Mouse (Mus musculus) forebrain, embryonic 14.5 days (tissue): ENCODE data around the gene Tent5b. TPM values are rescaled to one million over a fixed set of nuclear protein-coding genes. Genes with fewer than 3 reads are reported as not detected.

Source experiments
- ATAC-seq: fragments of 200-750 bp; cut with Nextera tagmentation; 2 replicates; pipeline ENCODE4 v1.8.0; 2017; ENCODE audit warnings: mild to moderate bottlenecking, moderate library complexity
- DNase-seq: peaks from one replicate; pipeline ENCODE4 v3.0.0-alpha.2; 2015; ENCODE audit warnings: low spot score
- H3K27ac ChIP-seq: fragments of 300-500 bp; sonication (generic); 2 replicates; pipeline ENCODE4 v1.5.1; 2014; ENCODE audit warnings: low read depth, mild to moderate bottlenecking, control low read depth, low read length, moderate library complexity
- H3K27me3 ChIP-seq: fragments of 300-500 bp; sonication (generic); replicated peaks from 2 replicates; pipeline ENCODE4 v1.6.1; 2014; ENCODE audit warnings: low read length, control low read depth, mixed read lengths; ENCODE audit not compliant: control insufficient read depth, insufficient read depth
- H3K36me3 ChIP-seq: fragments of 300-500 bp; sonication (generic); 2 replicates; pipeline ENCODE4 v1.6.1; 2014; ENCODE audit warnings: low read length, control low read depth; ENCODE audit not compliant: control insufficient read depth, insufficient read depth
- H3K4me1 ChIP-seq: fragments of 300-500 bp; sonication (generic); 2 replicates; pipeline ENCODE4 v1.6.1; 2014; ENCODE audit warnings: antibody characterized with exemption, low read length, control low read depth; ENCODE audit not compliant: control insufficient read depth, insufficient read depth
- H3K4me2 ChIP-seq: fragments of 300-500 bp; sonication (generic); 2 replicates; pipeline ENCODE4 v1.6.1; 2014; ENCODE audit warnings: mild to moderate bottlenecking, control low read depth, low read length
- H3K4me3 ChIP-seq: fragments of 300-500 bp; sonication (generic); 2 replicates; pipeline ENCODE4 v1.5.1; 2014; ENCODE audit warnings: low read depth, low read length, control low read depth
- H3K9ac ChIP-seq: fragments of 300-500 bp; sonication (generic); 2 replicates; pipeline ENCODE4 v1.6.1; 2014; ENCODE audit warnings: mild to moderate bottlenecking, low read length, control low read depth, moderate library complexity
- H3K9me3 ChIP-seq: fragments of 300-500 bp; sonication (generic); replicated peaks from 2 replicates; pipeline ENCODE4 v1.6.1; 2016; ENCODE audit warnings: low read length, control low read depth, mixed read lengths; ENCODE audit not compliant: control insufficient read depth
- WGBS: fragments of 180-500 bp; shearing (Covaris S2); extraction: QIAGEN DNeasy Blood & Tissue Kit; methylation state at CpG from one replicate; pipeline ENCODE4 v1.1.7; 2014; 5-methylcytosine and 5-hydroxymethylcytosine counted together
- polyA plus RNA-seq: library from polyadenylated mRNA; unstranded; fragments of >200 nt; fragmentation: Nextera tagmentation; extraction: Ambion mirVana; gene quantifications from 2 replicates; pipeline ENCODE4 v1.2.1, GENCODE M21; 2014

The Tent5b gene
- polyA plus RNA-seq, 1 experiment from 2014 or later = 0.27 TPM

- WGBS = 35% methylated on average over 4 of the region's 4 CpGs
- H3K27me3 ChIP-seq = peaks cover 29% of the 10 kb centered on the region
- no peak for ATAC-seq
These were observed 1.6 kb downstream of the Tent5b start for GRCm38 (mm10) chr4:133481488-133481887.

DNA sequence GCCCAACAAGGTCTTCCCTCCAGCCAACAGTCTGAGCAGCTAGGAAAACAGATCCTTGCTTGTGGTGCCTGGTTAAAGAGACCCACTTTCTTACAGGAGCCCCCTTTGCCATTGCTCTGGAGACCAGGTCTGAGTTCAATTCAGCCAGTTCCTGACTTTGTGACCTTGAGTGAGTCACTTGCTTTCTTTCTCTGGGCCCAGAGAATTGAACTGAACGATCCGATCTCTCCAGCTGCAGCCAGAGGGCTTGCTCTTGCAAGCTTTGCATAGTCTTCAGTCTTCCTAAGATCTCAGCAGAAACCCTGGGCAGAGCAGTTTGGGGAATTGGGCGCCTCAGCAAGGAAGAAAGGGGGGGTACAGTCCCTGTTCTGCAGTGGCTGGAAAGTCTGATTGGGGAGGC is 2.5 kb downstream of the Tent5b start:
- ATAC-seq (no peak), DNase-seq (no peak)
- H3K4me1 ChIP-seq = peaks cover 6% of the 10 kb centered on the region
- WGBS = 74% methylated on average over 3 of the region's 3 CpGs
- H3K27me3 ChIP-seq = peaks cover 29% of the 10 kb centered on the region
- H3K9me3 ChIP-seq = no peaks in the 10 kb centered on the region
- no peak overlapping the region for H3K27ac ChIP-seq
- no peaks in the 10 kb centered on the region for H3K36me3 ChIP-seq
- no peak overlapping the region for H3K4me3 ChIP-seq
- H3K4me2 ChIP-seq = no peak overlapping the region
- no peak overlapping the region for H3K9ac ChIP-seq

More at GRCm38 (mm10) chr4:133481488-133481887, 1.6 kb downstream of the Tent5b start:
- no peaks in the 10 kb centered on the region for H3K36me3 ChIP-seq
- H3K4me1 ChIP-seq = peaks cover 6% of the 10 kb centered on the region
- DNase-seq = no peak
- no peak overlapping the region for H3K4me3 ChIP-seq
- no peaks in the 10 kb centered on the region for H3K9me3 ChIP-seq
- no peak overlapping the region for H3K4me2 ChIP-seq
- H3K27ac ChIP-seq = no peak overlapping the region
- H3K9ac ChIP-seq = no peak overlapping the region

DNA sequence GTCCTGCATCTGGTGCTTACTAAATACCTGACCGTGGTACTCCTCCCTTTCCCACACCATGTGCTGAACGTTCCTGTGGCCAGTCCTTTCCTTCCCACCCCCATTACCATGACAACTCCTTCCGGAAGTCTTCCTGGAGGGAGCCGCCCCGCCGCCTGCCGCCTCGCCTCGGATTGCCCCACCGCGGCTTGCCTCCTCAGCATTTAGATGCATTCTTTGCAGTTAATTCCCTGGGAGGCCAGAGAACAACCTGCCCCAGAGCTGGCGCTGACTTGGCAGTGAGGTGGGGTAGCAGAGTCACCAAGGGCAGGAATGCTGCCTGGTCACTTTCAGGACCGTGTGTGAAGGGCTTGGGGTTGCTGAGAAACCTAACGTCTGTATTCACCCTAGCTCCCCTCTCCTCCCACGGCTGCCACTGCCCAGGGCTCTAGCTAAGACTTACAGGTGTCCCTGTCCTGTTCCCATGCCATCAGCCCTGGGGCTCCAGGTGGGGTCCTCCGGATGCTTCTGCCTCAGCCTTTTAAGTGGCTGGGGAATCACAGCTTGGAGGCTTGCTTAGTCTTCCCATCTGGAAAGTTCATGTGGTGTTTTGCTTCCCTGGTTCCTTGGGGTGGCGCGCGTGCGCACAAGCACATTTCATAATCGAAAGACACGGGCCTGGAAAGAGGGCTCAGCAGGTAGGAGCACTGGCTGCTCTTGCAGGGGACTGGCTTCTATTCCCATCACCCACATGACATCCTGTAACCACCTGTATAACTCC is 4.5 kb downstream of the Tent5b start:
- ATAC-seq (no peak), DNase-seq (no peak)
- Histone ChIP-seq H3K9ac (no peak overlapping the region), H3K9me3 (no peaks in the 10 kb centered on the region), H3K27me3 (peaks cover 29% of the 10 kb centered on the region), H3K4me1 (peaks cover 6% of the 10 kb centered on the region), H3K4me2 (no peak overlapping the region), H3K4me3 (no peak overlapping the region), H3K36me3 (no peaks in the 10 kb centered on the region), H3K27ac (no peak overlapping the region)
- WGBS = 15% methylated on average over 22 of the region's 22 CpGs

- H3K9me3 ChIP-seq = no peaks in the 10 kb centered on the region
- 92% methylated on average over 28 of the region's 28 CpGs for WGBS
- DNase-seq (no peak), ATAC-seq (no peak)
- peaks cover 19% of the 10 kb centered on the region for H3K27me3 ChIP-seq
- H3K4me3 ChIP-seq = no peak overlapping the region
- H3K27ac ChIP-seq = no peak overlapping the region
- H3K9ac ChIP-seq = no peak overlapping the region
- H3K4me2 ChIP-seq = no peak overlapping the region
- H3K36me3 ChIP-seq = no peaks in the 10 kb centered on the region
- no peaks in the 10 kb centered on the region for H3K4me1 ChIP-seq
These were observed 5.9 kb downstream of the Tent5b start for GRCm38 (mm10) chr4:133485691-133486425.

- ATAC-seq = no peak
- H3K9me3 ChIP-seq = no peaks in the 10 kb centered on the region
- H3K4me1 ChIP-seq = no peaks in the 10 kb centered on the region
- DNase-seq = no peak
- H3K4me3 ChIP-seq = no peak overlapping the region
- no peaks in the 10 kb centered on the region for H3K36me3 ChIP-seq
- no peak overlapping the region for H3K27ac ChIP-seq
- 92% methylated on average over 26 of the region's 26 CpGs for WGBS
- peaks cover 10% of the 10 kb centered on the region for H3K27me3 ChIP-seq
- no peak overlapping the region for H3K9ac ChIP-seq
- no peak overlapping the region for H3K4me2 ChIP-seq
These were observed 6.9 kb downstream of the Tent5b start for GRCm38 (mm10) chr4:133486673-133487357.

DNA sequence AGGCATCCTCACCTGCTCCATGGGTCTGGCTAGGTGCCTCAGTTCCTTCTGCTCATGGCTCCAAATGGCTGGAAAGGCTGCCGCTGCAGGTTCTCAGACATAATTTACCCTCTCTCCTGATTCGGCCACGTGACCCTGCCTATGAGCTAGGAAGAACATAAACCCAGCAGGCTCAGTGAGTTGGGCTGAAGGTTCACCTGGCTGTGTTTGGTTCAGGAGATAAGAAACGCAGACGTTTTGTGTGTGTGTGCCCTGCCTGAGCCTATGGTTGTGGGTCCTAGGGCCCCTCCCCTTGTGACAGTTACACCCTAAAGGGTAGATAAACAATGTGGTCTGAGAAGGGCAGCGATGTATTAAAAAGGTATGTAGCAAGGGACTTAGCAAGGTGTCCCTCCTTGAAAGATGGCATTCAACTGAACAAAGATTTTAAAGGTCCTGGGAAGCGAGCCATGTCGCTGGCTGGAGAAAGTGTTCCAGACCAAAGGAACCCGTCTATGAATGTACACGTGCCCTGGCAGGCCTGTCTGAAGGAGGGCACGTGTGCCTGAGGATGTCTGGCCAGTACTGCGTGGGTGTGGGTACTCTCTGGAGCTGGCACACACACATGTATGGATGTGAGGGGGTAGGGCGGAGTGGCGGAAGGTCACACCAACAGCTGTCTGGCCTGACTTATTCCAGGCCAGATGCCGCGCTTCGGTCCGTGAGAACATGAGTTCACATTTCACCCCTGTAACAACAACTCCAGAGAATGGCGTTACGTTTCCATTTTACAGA is 8.9 kb downstream of the Tent5b start:
- Histone ChIP-seq H3K36me3 (no peaks in the 10 kb centered on the region), H3K4me2 (no peak overlapping the region), H3K9ac (no peak overlapping the region), H3K4me1 (no peaks in the 10 kb centered on the region), H3K27ac (no peak overlapping the region), H3K27me3 (no peaks in the 10 kb centered on the region; the same call in 1 of the 2 replicates), H3K9me3 (no peaks in the 10 kb centered on the region), H3K4me3 (no peak overlapping the region)
- DNase-seq (no peak), ATAC-seq (no peak)
- WGBS = 86% methylated on average over 20 of the region's 20 CpGs

GRCm38 (mm10) chr4:133489489-133490245 is 9.7 kb downstream of the Tent5b start:
- H3K27me3 ChIP-seq = peaks cover 2% of the 10 kb centered on the region; the same call in 1 of the 2 replicates
- H3K4me1 ChIP-seq = no peaks in the 10 kb centered on the region
- H3K27ac ChIP-seq = no peak overlapping the region
- no peak for DNase-seq
- no peak overlapping the region for H3K9ac ChIP-seq
- no peaks in the 10 kb centered on the region for H3K9me3 ChIP-seq
- no peaks in the 10 kb centered on the region for H3K36me3 ChIP-seq
- H3K4me3 ChIP-seq = no peak overlapping the region
- H3K4me2 ChIP-seq = no peak overlapping the region
- ATAC-seq = no peak
- WGBS = 52% methylated on average over 4 of the region's 4 CpGs

DNA sequence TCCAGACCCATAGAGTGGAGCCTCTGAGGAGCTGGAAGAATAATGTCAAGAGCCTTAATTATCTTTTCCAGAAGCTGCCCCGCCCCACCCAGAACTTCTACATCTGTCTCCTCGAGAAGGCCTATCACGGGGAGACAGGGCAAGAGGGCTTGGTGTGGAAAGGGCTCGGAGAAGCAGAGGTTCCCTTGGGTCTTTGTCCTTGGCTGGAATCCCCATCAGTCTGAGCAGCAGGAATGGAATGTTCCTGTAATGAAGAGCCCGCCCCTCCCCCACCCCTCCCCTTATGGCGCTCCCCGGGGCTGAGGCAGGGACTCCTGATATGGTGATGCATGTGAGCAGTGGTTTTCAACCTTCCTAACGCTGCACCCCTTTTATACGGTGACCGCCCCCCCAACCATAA is 11.9 kb downstream of the Tent5b start:
- Histone ChIP-seq H3K4me3 (no peak overlapping the region), H3K27me3 (peaks cover 23% of the 10 kb centered on the region), H3K36me3 (no peaks in the 10 kb centered on the region), H3K9me3 (no peaks in the 10 kb centered on the region), H3K9ac (no peak overlapping the region), H3K27ac (no peak overlapping the region), H3K4me1 (no peaks in the 10 kb centered on the region), H3K4me2 (no peak overlapping the region)
- WGBS = 41% methylated on average over 10 of the region's 10 CpGs
- ATAC-seq = no peak
- DNase-seq = no peak
